Mouse (Mus musculus): ENCODE measurements around the gene Arhgap44. TPM values are rescaled to one million over a fixed set of nuclear protein-coding genes. Genes with fewer than 3 reads are reported as not detected.

Arhgap44 gene
- total RNA-seq, 2 experiments from 2014 or later, result 21.5 to 23.3 TPM

- DNase-seq, result no peak
Measured at GRCm38 (mm10) chr11:65080761-65081160, 82.0 kb downstream of the Arhgap44 start.

GRCm38 (mm10) chr11:65080274-65080673 lies 82.5 kb downstream of the Arhgap44 start:
- DNase-seq, result peak in 1 of 2 experiments; percentile 25

DNA sequence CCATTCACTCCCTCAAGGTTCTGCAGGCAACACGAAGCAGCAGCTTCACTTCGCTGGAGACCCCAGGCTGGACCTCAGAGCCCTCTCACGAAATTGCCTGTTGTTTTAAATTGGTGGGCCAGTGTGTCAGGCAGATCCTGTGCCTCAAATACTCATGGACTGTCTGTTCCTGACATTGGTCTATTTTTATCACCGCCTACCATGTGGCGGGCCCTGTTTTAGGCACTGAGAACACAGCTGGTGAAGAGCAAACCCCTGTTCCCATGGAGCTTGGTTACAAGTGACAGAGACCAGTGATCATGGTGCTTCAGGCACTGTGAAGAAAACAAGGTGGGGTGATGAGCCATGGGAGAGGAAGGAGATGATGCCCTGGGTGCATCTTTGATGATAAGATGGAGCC lies 93.2 kb downstream of the Arhgap44 start:
- DNase-seq, result peak; percentile 35 to 48

DNA sequence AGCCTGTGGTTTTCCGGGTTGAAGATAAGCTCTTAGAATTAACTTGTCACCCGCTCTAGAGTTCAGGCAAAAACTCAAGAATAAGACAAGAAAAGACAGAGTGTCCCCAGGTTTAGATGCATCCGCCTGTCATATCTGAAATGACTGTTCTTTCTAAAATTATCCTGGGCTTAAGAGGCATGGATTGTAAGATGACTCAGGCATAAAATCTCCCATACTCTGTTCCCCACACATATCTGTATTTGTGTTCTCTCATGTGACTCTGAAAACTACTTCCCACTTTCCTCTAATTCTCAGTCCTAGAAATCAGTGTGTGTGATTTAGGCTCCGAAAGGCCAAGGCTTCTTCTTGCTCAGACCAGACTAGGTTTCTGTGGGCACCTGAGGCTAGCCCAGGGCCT lies 93.7 kb downstream of the Arhgap44 start:
- DNase-seq, result no peak

DNA sequence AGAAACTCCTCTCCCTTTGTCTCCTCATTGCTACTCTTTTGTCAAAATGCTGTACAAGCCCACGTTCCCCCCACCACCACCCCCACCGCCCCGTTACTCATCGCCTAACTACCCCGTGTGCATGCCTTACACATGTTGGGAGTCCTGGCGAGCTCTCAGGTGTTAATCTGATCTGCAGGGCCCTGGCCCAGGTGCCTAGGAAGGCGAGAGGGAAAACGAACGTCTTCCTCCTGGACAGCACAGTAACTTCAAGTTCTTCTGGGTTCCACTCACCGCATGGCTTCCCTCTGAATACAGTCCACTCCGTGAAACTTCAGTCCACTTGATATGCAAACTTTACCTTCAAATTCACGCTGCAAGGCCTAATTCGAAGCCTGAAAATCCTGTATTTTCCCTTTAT lies 97.6 kb downstream of the Arhgap44 start:
- no peak for DNase-seq

DNA sequence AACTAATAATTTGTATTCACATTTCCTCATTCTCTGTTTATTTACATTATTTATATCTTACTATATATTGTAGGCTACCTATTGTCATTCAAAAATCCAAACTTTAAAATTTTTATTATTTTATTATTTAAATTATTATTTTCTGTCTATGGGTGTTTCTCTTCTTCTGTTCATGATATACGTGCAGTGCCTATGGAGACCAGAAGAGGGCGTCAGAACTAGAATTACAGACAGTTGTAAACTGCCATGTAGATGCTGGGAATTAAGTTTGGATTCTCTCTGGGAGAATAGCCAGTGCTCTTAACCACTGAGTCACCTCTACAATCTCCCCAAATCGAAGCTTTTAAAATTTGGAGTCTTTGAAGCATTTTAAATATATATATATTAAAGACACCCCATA lies 101.3 kb downstream of the Arhgap44 start:
- no peak for DNase-seq

DNA sequence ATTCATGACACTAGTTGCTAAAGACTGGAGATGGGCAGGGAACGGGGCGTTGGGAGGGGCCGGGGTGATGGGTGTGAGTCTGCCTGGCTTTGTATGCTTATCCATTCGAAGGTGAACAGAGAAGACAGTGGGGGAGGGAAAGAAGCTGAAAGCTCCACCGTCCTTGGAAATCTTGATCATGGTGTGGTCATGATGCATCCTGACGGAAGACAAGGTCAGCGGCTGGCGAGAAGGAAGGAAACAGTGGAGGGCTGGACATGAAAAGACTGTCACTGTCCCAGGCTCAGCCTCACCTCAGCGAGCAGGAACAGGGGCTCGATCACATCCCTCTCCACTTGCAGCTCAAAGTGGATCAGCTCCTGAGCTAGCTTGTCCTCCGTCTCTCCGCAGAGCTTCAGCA lies 103.2 kb downstream of the Arhgap44 start:
- no peak for DNase-seq

DNA sequence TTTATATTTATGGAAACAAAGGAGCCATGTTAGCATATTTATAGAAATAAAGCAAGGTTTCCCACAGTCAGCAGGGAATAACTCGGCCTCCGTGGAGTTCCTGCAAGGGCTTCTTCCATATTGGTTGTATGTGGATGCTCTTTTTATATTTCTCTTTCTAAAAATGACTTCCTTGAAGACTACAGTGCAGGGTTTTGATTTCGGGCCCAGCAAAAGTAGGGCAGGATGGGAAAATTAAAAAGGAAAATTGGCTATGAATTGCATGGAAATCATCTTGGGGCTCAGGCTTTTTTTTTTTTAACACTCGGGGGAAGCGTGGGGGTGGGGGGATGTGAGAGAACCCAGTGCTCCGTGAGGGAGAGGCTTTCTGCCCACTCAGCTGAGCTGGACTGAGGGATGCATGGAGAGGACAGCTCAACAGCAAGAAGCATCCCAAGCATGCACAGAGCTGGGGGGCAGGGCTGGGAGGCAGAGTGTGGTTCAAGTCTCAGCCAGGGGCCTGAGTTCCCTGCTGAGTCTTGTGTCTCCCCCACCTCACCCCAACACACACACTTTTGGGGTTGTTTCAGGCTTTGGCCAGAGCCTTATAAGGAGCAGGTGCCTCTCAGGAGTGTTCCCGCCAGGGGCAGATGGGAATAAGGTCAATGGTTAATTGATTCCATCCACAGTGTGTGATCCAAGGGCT lies 104.4 kb downstream of the Arhgap44 start:
- DNase-seq, result no peak

DNA sequence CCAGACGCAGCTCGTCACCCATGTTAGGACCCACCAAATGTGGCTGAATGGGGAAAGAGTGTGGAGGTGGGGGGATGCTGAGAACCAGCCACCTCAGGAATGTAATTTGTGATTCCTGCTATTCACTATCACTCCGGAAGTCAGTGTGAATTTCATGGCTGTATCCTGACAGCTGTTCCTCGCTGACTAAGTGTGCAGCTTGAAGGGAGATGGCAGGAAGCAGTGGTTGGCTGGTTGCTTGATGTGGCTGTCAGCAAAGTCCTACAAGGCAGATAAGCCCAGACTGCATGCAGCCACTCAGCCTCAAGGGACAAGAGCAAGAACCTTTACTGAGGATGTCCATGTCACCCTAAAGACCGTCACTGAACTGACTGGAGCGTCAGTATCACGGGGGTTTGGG lies 107.2 kb downstream of the Arhgap44 start:
- DNase-seq, result no peak

DNA sequence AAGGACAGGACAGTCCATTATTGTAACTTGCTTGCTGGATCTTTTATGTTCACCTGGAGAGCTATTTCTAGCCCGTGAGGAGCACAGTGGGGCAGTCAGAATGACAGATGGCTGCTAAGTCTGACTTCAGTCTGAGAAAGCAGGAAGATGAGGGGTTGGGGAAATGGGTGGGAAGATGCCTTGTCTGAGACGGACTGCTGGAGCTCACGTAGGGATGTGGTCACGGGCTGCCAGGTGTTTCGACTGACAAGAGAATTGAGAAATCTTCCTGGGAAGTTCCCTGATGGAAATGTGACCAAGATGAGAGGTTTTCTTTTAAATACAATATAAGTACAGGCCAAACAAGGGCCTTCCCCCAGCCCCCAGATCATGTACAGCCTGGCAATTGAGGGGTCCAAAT lies 108.5 kb downstream of the Arhgap44 start:
- DNase-seq, result no peak

- no peak for DNase-seq
Measured at GRCm38 (mm10) chr11:65050819-65051218, 111.9 kb downstream of the Arhgap44 start.

DNA sequence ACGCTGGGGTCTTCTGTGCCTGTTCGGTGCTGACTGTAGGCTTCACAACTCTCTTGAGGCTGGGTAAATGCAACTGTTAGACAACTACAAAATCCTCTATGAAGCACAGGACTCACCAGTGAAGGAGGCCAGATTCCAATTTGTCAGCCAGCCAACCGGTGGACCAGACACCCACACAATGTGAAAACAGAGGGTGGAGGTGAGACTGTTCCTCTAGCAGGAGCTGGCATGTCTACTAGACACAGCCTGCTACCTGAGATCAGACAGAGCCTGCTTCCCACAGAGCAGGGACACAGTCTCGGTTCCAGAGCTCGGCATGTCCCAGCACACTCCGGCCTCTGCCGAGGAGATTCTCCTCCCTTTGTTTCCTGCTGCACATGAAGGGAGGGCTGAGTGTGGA lies 113.7 kb downstream of the Arhgap44 start:
- no peak for DNase-seq

DNA sequence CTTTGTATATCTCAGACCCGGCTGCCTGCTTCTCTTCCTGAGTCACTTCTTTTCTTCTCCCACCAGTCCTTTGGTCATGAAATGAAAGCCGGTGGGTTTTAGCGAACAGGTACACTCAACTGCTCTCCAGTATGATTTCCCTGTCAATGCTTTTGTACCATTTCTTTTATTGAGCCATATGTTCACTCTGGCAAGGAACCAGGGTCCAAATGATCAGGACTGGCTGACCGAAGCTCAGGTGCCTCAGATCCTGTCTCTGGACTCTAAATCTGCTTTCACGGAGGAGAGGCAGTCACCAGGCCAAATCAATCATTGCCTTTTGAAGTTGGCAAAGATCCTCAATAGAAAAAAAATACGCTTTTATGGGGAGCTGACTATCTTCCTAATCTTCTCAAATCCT lies 122.2 kb downstream of the Arhgap44 start:
- DNase-seq, result no peak

GRCm38 (mm10) chr11:65039517-65040095 lies 123.2 kb downstream of the Arhgap44 start:
- no peak for DNase-seq

DNA sequence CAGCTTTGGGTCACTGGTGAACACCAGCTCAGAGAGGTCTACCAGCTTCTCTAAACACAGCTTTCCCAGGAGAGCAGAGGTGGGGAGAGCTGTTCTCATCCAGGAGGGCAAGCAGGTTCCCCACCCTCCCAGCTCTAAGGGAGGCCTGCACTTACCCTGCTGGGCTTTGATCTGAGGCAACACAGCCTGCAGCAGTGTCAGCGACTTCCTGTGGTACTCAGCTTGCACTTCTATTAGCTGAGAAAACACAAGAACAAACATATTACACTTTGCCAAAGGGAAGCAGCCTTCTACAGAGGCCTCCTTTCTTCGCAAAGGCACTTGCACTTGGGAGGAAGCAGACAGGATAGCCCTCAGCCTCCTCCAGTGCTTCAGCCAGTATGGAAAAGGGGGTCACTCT lies 123.8 kb downstream of the Arhgap44 start:
- DNase-seq, result no peak

GRCm38 (mm10) chr11:65032221-65032620 lies 130.5 kb downstream of the Arhgap44 start:
- no peak for DNase-seq

GRCm38 (mm10) chr11:65030201-65030600 lies 132.6 kb downstream of the Arhgap44 start:
- DNase-seq, result no peak

DNA sequence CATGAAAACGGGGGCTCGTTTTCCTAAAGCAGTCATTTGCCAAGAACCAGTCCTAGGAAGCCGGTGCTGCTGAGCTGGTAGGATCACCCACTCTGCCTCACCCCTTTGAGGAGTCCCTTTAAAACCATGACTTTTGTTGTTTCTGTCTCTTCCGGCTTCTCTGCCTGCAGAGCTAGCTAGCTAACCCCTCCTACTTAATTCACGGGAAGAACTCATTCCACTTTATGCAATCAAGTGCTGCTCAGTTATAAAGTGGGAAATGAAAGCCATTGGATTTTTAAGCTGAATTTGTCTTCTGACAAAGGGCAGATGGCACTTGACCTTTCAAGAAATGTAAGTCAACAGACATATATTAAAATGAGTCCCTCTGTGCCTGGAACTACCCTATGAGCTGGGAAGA lies 134.7 kb downstream of the Arhgap44 start:
- no peak for DNase-seq

GRCm38 (mm10) chr11:65022771-65023170 lies 140.0 kb downstream of the Arhgap44 start:
- DNase-seq, result no peak

DNA sequence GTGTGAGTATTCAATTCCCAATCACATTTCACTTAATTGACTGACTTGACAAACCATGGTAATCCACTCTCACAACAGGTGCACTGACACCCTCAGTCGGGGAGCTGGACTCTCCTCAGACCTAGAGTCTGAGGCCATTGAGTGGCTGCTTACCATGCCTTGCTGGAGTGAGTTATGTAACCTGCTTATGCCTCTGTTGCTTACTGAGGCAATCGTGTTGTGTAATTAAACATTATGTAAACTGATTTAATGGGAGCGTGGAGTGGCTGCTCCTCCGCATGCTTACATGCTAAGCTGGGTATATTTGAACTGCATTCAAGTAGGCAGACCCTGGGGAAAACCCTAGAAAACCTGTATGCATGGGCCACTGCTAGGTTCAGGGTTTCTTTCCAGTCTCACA lies 142.0 kb downstream of the Arhgap44 start:
- DNase-seq, result no peak

DNA sequence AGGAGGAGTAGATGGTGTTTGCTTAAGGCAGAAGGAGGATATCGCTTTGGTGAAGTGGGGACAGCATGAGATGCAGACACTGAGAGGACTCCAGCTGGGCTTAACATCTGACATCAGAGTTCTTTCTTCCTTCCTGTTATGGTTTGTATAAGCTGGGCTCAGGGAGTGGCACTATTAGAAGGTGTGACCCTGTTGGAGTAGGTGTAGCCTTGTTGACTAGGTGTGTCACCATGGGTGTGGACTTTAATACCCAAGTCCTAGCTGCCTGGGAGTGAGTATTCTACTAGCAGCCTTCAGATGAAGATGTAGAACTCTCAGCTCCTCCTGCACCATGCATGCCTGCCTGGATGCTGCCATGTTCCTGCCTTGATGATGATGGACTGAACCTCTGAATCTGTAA lies 146.0 kb downstream of the Arhgap44 start:
- DNase-seq, result no peak

DNA sequence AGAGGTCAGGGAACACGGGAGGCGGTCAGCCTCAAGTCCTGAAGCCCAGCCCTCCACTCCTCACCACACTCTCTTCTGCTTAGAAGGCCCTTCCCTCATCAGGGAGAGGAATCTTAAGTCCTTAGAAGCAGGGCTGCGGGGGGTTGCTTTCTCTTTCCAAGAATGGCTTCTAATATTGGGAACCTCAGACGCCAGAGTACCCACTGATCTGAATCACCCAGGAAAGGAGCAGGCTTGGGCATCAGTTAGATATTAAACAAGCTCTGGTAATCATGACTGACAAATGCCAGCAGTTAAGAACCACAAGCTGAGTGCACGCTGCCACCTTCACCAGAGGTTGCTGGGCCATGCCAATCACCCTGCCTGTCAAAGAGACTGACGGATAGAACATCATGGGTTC lies 148.9 kb downstream of the Arhgap44 start:
- no peak for DNase-seq

- no peak for DNase-seq
Measured at GRCm38 (mm10) chr11:65006047-65006446, 156.7 kb downstream of the Arhgap44 start.

DNA sequence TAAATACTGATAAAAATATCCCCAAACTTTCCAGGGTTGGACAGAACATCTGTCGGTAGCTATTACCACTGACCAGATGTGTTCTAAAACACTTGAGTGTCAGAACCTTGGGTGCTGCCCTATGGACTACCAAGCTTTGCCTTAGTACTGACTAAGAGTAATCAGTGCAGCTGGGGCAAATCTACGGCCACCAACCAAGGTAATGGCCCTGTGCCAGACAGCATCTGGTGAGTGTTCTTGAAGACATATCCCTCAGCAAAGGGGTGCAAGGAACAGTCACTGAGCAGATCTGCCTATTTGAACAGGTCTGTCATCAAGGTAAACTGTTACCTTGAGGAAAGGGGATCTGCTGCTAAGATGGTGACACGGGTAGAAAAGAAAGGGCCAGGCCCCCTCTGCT lies 157.9 kb downstream of the Arhgap44 start:
- no peak for DNase-seq

Data from heart, adult 18-20 months (tissue).